Mouse (Mus musculus) frontal cortex, adult (tissue): ENCODE data around the gene Cradd.

ENCODE experiments used
- ATAC-seq: cut with Nextera tagmentation; 2 replicates; pipeline ENCODE4 v1.9.2; 2017; ENCODE audit warnings: mild to moderate bottlenecking, moderate library complexity, mixed read lengths; ENCODE audit not compliant: low TSS enrichment

The Cradd gene

DNA sequence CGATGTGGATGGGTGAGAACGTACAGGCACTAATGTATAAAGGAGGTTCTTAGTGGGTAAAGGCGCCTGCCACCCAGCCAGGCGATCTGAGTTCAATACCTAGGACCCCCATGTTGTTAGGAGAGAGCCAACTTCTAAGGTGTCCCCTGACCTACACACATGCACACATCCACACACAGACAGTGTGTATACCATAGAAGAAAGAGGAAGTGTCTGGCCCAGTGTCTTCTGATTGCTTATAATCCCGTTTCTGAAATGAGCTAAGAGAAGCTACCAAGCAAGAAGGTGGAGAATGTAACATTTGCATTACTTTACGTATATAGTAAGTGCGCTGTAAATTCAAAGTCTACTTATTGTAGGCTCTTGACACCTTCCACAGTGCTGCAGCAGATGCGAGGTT lies 122.4 kb downstream of the Cradd start:
- ATAC-seq, result no peak

DNA sequence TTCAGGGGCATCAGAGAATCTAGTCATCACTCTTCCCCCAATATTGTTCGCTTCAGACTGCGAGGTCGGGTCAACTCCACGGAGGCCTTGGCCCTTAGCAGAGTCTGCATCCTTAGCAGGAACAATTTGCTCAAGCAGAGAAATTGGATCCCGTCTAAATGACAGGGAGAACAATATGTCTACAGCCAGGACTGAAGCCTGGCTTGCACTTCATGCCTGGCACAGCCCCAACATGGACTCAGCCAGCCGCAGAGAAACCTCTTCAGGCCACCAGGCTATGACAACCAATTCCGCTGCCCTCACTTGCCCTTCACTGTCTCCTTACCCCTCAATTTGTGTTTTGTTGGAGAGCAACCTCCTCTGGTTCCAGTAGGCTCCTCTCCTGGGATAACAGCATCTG lies 123.6 kb downstream of the Cradd start:
- ATAC-seq, result 0 out of 2 replicates have a peak, but pooled peaks have one; percentile 9

DNA sequence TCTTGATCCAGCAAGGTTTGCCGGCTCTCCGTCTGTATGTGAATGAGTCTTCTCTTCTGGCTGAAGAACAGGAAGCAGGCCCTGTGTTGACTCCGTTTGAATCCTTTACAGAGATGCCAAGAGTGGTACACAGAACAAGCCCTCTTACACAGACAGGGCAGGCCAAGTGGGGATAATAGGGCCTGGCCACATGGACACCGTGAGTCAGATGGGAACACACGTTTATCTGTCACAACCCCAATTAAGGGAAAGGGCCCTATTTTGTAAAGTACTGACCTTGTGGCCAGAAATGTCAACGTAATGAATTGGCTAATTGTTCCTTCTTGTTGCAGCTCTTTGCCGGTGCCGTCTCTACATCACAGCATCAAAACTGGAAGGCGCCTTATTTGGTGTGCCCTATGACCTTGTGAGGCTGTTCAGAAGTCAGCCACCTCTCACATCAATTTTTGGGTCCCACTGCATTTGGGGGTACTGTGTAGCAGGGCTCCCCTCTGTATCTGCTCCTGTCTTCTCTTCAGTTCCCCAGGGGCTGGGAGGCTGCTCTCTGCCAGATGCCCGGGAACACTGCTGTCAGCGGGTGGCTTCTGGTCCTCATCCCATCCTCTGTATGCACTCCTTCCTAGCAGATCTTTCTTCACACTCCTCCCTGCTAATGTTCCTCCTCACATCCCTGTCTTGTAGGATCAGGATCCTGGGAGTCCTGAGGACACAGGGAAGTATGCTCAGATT lies 124.2 kb downstream of the Cradd start:
- ATAC-seq, result 0 out of 2 replicates have a peak, but pooled peaks have one; percentile 31

DNA sequence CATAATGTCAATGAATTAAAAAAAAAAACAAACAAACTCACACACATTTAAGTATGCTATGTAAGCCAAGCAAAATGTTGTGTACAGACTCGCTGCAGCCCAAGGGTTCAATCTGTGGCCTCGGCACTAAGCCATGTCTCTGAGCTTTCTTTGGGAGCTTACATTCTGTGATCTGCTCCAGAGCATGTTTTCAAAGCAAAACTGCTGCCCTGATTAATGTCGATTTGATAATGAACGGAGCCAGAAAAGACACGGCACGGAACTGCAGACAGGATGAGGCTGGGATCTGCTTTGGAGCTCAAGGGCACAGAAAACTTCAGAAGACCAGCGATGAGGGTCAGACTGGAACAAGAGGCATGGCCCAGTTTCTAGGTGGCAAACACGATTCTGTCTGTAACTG lies 126.6 kb downstream of the Cradd start:
- no peak for ATAC-seq

DNA sequence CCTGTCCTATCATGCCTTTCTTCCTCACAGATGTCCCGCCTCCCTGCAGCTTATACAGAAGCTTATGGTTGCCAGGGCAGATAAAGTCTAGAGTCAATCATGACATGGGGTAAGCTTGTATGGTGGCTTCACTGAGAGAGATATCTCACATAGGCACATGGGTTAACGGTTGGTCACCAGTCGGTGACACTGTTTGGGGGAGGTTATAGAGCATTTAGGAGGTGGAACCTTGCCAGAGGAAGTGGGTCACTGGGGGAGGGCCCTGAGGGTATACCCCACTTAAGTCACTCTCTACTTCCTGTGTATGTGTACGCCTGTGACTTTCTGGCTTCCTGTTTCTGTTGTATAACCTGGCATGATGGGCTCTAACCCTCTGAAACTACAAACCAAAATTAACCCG lies 128.2 kb downstream of the Cradd start:
- ATAC-seq, result no peak

DNA sequence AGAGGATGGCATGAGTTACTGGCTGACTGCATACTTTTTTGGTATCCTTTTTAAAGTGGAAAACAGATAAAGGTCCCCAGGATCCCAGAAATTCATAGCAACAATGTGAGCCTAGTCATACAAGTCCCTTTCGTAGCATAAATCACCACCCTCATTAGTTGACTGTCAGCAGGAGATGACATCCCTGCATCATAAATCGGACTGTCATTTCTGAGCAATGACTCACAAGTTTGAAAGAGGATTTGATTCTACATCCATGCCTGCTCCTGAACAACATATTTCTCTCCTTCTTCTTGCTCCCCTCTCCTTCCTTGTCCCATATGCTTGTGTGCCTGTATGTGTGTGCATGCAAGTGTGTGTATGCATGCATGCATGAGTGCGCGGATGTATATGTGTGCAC lies 129.2 kb downstream of the Cradd start:
- no peak for ATAC-seq

DNA sequence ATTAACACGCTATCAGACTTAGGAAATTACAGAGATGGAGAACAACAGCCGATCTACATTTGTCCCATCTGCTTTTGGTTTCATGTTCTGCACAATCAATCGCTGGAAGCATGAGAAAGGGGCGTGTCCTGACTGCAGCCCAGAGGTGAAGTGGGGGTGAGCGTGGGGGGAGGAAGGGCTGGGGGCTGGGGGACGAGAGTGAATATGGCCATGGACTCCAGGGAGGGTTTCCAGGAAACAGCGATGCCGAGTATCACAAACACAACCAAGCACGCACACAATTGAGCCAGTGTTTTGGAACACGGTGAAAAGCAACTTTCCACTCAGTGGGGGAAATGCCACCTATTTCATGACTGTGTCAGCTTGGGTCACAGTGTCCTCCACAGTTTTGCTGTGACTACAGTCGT lies 130.1 kb downstream of the Cradd start:
- ATAC-seq, result no peak

DNA sequence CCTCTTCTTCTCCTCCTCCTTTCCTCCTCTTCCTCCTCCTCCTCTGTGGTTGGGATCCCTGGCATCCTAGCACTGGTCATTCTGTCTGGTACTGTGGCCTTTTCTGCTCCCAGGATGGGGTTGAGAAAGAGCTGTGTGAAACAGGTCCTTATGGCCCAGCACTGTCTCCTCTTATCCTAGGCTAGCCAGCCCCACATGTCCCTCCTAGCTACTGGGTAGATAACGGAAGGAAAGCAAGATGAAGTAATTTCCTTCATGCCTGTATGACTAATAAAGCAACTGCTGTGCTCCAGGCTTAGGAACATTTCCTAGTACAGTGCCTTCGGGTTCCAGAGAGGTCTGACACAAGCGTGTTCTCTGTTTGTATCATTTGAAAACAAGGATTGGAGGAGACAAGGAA lies 132.1 kb downstream of the Cradd start:
- ATAC-seq, result no peak

DNA sequence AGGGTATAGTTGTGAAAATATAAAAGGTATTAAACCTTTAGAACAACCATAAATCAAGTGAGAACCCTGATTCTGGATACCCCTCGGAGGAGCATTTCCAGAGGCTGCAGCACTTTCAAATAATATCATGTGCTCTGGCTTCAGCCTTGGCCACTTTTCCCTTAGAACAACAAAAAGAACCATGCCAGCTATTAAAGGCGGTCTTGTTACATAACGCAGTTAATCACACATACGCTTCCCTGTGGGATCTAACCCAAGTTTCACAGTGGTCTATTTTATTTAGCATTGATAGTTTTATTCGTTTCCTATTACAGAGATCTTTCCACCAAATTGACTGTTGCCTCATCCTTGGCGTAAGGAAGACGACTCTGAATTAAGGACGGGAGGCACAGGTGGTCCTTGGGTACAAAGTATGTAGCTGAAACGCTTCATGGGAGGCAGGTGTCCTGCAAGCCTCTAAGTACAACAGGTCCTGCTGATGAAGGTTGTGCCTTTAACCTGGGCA lies 132.7 kb downstream of the Cradd start:
- no peak for ATAC-seq

DNA sequence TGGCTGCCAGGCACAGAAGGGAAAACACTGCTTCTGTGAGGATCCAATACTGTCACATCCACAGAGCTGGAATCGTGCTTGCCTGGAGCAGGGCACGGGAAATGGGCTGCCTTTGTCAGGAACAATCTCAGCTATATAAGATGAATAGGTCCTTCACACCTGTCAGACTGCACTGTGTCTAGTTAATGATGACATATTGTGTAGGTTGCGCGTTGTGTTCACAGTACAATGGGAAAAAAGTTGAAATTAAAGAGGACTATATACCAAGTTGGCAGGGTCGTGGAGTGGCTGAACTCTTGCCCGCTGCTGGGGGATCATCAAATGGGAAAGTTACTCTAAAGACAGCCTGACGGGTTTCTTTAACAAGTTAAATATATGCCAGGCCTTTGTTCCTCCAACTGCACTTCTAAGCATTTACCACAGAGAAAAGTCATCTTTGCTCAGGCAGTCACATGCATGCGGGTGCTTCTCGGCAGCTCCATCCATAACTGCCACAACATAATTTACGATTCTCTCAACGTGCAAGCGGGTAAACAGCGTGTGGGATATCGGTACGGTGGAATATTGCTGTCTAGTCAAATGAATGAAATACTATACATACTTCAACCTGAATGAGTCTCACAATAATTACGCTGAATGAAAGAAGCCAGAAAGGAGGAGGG lies 134.3 kb downstream of the Cradd start:
- ATAC-seq, result no peak

DNA sequence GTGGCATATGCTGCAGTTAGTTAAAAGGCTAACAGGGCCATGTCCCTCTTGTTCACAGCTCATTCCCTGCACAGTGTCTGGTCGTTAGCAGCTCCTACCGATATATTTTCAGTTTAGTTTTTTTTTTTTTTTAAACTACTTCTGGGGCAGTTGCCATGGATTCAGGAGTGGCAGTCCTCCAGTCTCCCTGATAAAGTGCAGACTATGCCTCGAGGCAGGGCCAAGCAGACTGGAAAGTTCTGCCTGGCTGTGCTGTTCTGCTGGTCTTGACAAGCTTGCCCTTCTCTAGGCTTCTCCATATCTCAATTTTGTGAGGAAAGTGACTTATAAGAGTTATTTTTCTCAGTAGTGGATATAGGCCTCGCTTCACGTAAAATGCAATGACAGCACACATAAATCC lies 139.7 kb downstream of the Cradd start:
- ATAC-seq, result no peak

DNA sequence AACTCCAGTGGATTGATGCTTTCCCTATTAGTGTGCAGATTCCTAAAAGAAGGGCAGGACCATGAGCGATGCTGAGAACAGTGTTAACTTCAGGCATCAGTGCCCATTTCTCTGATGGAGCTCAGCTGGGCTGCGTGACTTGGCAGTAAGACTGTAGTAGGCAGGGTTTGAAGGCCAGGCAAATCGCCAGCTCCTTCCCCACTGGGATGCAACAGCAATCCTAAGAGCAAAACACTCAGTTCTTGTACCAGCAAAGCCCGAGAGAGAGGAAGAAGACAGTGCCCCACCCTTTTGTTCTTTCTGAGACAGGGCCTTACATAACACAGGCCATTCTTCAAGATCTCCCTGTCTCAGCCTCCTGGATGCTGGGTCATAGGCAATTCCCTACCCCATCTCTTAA lies 140.9 kb downstream of the Cradd start:
- ATAC-seq, result peak; percentile 68

DNA sequence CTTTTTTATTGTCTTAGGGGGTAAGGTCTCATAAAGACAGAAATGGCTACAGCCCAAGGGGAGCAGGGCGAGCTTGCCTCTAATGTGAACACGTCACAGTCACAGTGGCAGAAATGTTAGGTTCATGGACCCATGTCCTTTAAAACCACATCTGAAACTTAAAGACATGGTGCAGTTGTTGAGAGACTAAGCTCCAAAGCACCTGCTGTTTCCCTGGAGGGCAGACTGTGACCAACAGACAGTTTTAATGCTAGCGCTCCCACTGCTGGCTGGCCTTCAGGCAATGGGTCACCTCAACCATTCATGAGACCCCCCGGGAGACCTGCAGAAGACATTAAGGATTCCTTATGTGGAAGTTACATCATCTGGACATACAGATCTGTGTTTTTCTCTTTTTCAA lies 141.5 kb downstream of the Cradd start:
- ATAC-seq, result no peak

DNA sequence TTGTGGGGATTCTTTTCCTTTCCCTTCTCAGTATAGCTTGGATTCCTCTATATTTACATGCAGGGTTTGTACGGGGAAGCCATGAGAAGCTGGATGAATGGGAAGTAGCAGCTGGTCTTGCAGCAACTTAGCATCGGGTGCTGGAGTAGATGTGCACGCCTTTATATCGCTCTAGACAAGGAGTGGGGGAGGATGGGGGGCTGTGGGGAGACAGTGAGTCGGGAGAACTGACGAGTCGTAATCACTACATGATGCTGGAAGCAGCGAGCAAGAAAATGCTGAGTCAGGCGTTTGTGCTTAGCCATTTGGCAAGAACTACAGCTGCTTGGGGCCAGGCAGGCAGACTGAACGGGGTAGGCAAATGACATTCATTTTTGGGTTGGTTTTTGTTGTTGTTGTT lies 142.4 kb downstream of the Cradd start:
- ATAC-seq, result peak; percentile 88

DNA sequence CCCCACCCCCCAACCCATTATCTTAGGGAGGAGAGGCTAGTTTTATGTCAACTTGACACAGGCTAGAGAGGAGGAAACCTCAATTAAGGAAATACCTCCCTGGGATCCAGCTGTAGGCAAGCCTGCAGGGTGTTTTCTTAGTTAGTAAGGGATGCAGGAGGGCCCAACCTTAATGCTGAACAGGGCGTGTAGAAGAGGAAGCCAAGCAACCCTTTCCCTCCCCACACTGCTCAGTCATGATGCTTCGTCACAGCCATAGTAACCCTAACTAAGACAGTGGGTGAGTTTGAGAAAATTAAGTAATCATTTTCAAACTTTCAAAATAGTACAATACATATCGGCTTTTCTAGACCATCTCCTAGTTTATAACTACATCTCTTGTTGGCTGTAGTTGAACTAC lies 143.0 kb downstream of the Cradd start:
- no peak for ATAC-seq

DNA sequence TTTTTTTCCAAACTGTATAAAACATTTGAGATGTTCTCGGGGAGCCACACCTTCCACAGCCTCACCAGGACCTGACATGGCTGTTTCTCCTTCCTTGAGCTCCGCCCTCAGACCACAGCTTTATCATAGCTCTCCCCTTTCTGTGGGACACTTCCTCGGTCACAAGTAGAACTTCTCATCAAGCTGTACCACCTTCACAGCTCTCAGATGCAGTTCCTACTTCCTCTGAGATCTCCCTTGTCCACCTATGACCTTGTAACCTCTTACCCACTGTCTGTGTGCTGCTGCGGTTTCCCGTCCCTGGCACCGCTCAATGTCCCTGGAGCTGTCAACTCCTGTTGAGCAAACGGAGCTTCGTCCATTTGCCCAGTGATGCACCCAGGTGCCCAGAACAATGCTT lies 143.8 kb downstream of the Cradd start:
- ATAC-seq, result no peak

DNA sequence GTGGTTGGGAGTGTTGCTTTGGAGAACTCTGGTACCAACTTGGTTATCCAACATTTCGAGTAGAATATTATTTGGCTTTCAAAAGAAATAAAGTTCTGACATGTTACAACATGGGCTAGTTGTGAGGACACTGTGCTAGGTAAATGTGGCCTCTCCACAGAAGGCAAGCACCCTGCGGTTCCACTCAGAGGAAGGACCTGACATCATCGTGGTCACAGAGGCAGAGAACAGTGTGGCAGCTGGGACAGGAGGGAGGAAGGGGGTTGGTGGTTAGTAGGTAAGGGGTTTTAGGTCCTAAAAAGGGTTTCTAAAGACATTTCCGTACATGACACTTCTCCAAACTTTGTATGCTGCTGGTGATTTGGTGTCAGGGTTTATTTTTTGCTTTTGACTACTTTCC lies 145.1 kb downstream of the Cradd start:
- no peak for ATAC-seq

DNA sequence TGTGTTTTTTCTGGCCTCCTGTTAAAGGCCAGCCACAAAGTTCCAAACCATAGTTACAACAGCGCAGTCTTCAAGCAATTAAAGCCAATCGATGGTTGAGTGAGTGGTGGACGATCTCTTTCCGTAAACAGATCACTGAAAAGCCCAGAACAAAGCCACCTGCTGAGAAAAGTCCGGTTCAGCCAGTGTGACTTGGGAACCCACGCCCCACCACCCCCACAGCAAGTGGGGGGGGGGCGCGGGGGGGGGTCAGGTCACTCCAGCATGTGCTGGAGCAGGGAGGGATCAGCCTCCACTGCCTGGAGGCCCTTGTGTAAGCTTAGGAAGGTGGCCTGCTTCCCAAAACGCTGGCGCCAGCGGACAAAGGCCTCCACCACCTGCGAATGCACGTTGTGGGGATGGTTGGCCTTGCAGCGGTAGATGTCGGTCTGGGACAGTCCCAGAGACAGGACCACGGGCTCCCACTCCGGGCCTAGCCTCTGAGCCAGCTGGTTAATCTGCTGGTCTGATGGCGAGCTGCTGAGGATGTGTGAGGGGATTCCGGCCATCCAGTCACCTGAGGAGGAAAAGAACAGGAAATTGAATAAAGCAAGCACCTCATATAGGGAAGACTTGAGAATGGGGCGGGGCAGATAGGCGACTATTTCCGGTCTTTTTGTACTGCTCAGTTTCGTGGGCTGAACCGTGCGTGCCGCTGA lies 148.4 kb downstream of the Cradd start:
- ATAC-seq, result no peak

DNA sequence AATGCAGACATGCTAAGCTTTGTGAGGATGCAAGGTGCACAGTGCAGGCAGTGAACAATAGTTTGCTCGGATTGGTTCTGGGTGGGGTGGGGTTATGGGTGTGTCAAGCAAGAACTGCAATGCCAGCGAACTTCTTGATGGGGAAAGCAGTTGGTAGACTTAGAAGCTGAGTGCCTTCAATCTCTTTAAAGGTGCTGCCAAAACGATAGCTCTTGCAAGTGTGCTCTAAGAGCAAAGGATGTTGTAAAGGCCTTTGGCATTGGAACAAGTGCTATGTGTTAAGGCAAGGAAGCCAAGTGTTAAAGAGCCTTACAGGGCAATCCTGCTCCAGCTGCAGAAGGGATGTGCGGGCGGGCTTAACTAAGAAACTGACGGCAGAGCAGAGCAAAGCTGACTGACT lies 149.7 kb downstream of the Cradd start:
- no peak for ATAC-seq

DNA sequence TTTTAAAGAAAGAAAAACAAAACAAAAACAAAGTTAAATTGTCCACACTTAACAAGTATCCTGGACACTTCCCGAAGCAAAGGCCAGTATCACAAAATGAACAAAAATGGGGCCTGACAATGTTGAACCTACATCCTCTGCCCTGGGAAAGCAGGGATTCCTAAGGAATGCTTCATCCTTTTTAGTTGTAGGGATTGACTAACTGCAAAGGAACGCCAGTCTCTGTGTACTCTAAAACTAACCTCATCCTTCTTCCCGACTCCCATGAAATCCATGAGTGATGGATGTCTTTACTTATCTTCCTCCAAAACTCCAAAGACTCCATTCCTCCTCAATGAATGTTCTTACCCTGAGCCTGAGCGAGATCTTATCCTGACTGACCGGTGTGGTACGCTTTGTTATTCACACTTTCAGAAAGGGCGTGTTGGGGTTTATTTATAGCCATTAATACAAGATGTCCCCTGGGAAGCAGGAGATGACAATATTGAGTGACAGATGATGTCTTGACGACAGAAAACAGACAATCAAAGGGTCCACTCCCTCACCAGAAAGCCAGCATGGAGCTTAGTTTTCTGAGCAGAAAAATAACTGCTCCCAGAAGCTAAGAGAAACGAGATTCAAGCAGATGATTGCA lies 153.1 kb downstream of the Cradd start:
- no peak for ATAC-seq

DNA sequence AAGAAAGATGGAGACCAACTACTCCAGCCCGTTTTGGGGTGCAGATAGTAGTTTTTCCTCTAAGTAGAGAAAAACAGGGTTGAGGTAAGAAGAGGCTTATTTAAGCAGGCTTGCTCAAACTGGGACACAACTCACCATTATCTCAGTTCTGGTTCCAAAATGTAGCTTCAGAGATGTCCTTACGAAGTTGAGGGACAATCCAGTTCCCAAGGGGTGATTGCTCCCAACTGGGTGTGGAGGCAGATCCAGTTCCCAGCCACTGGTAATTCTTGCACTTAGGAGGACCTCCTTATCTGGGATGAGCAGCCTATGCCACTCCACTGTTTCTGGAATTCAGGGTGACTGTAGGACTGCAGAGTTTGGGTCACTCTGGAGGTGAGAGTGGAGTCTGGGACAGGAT lies 159.0 kb downstream of the Cradd start:
- no peak for ATAC-seq

DNA sequence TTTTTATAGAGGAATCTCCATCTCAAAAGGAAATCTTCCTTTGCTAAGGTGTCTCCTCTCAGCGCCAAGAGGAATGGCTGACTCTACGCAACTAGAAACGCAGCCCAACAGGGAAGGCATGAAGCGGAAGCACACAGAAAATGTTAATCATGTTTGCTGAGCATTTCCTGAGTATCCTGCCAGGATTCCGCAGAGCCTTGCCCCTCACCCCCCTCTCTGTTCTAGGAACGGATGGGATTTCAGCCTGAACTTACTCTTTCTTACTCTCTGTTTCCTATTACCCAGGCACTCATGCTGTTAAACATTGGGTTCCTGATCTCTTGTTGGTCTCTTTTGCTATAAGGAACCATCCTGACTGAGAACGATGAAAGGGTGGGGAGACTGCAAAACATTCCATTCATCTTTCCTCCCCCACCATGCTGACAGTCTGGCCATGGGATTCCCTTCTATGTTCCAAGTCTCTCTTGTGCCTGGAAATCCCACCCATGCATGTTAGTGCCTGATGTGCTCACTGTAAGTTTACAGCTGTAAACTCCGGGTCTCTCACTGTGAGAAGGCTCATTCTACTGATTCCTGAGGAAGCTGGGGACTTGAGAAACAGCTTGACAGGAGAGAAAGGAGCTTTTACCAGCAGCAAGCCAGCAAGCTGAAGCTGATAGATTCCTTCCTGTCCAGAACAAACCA lies 161.1 kb downstream of the Cradd start:
- ATAC-seq, result peak; percentile 23; the same call in 1 of the 2 replicates
